Mouse (Mus musculus) layer of hippocampus, postnatal 25 days (tissue): Measurements from ENCODE around the gene Chrm1. TPM values are rescaled to one million over a fixed set of nuclear protein-coding genes. Genes with fewer than 3 reads are reported as not detected.

ENCODE experiments used
- DNase-seq, 2 experiments: peaks; one replicate each; pipeline ENCODE4 v3.0.0; 2022; ENCODE audit warnings: mixed read lengths in 2 of 2, low spot score in 1 of 2; ENCODE audit errors: extremely low spot score in 1 of 2
- total RNA-seq, 2 experiments: library from RNA; stranded (reverse); gene quantifications; 2 replicates each; pipeline ENCODE4 v1.2.3; 2021

Chrm1 gene
- 100 to 1,000 TPM; 188 to 200 TPM for total RNA-seq

DNA sequence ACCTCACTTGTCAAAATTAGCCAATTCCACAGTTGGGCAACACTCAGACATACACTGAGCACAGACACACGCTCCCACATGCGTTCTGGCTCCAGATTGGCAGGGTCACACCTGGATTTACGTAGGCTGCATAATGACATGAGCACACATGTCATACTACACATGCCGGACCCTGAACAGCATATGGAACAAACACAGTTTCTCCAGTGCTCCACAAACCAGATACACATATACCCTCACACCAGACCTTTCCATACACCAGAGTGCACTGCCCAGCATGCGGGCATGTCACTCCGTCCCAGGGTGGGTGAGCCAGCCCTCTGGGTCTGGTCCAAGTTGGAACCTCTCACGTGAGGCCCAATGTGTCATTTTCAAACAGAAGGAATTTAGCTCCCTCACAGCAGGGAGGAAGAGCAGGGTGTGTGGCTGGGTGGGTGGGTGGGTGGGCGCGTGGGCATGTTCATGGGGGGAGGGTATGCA, at the start of gene Chrm1:
Chrm1 (plus strand) TSS at position 430 of the 480 bp plus-strand sequence.
- DNase-seq: peak in 1 of 2 experiments; percentile 66

DNA sequence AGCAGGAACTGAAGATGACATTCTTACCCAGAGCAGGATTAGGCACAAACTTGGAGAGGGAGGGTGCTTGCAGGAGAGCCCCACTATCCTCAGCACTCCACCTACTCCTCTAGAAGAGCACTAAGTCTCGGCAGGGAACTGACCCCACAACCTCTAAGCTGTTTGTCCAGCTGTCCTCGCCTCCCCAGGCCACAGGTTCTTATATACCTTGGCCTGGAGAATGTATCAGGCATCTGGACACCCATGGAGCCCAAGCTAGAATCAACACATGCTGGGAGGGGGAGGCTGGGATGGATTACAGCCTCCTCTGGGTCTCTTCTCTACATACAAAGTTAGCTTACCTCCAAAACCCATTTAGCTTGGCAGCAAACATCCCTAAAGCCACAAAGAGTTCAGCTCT, 49.2 kb upstream of the Chrm1 start:
- no peak for DNase-seq

DNA sequence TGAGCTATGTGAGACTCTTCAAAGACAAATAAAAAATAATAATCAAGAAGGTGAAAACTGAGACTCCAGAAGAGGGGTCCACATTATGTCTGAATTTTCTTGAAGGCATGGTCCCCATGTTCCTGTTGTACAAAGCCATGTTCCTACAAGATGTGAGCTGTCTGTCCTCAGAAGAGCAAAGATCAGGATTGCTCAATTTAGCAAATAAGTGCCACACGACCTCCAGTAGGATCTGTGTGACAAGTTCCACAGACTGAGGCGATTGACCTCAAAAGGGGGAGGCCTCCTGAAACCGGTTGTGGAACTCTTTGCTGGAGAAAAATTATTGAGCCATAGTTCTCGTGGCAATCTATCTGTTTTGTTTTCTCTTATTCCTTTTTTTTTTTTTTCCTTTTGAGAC, 47.3 kb upstream of the Chrm1 start:
- no peak for DNase-seq

DNA sequence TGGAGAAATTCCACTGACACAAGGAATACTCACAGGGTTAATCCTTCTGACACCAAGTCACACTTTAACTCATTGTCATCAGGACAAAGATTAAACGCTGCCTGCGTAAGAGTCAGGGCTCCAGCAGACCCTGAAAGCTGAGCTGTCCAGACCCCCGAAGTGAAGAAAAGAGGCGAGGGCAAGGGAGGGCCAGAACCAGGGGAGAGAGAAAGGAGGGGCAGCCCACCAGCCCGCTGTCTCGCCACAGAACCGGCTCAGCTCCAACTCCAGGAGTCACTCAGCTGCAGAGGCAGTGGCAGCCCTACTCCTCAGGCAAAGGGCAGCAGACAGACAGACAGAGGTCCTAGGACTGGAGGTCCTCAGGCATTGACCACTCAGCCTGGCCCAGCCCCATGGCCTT, 45.7 kb upstream of the Chrm1 start, which contains the start of gene Slc22a6:
Slc22a6 (plus strand) TSS at position 136 of the 400 bp plus-strand sequence.
- no peak for DNase-seq

DNA sequence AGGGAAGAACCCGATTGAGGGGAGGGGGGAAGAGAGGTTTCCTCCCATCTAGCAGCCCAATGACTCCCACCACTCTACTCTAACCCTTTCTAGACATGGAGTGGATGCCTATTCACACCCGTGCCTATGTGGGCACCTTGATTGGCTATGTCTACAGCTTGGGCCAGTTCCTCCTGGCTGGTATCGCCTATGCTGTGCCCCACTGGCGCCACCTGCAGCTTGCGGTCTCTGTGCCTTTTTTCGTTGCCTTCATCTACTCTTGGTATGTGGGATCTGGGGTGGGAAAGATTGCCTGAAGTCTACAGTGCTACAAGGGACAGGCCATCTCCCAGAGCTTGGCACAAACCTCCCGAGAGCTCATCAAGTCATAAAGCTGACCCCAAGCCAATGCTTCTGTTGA, 42.5 kb upstream of the Chrm1 start:
- no peak for DNase-seq

DNA sequence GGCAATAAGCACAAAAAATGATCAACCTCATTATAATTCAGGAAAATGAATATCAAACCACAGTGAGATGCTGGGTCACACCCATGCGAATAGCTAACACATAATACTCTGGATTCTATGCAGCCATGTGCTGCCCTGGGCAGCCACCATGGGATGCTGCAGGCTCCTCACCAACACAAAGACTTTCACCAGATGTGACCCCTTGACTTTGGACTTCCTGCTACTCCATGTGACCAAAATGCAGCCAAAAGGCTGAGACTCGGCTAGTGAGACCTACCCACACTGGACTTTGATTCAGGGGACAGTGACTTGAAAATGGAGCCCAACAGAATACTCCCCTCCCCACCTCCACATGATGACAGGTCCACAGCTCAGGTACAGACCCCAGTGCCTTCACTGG, 33.3 kb upstream of the Chrm1 start:
- DNase-seq: no peak

DNA sequence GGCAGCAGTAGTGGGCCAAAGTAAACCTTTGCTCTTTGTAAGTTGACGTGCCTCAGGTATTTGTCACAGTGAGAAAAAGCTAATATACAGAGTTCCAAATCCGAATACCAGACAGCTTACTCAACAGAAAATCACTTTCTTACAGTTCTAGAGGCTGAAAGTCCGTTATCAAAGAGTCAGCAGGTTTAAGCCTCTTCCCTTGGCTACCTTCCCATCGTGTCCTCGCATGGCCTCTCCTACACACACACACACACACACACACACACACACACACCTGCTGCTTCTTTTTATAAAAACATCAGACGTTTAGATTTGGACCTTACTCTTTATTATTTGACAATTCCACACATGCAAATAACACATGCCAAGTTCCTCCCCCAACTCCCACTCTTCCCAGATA, 32.8 kb upstream of the Chrm1 start:
- no peak for DNase-seq

DNA sequence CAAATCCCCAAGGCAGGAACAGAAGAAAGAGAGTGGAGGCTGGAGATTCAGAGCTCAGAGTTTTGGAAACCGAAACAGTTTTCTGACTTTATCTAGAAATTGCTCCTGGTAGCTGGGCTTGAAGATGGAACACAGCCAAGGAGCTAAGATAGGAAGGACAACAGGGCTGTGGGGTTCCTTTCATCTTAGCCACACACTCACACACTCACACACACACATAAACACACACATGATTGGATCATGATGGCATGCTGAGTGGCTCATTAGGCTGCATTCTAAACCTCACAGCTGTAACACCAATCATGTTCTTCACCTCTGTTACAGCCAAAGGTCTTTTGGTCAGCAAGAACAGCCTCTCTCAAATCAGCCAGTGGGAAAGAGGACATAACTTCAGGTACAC, 31.6 kb upstream of the Chrm1 start:
- no peak for DNase-seq

DNA sequence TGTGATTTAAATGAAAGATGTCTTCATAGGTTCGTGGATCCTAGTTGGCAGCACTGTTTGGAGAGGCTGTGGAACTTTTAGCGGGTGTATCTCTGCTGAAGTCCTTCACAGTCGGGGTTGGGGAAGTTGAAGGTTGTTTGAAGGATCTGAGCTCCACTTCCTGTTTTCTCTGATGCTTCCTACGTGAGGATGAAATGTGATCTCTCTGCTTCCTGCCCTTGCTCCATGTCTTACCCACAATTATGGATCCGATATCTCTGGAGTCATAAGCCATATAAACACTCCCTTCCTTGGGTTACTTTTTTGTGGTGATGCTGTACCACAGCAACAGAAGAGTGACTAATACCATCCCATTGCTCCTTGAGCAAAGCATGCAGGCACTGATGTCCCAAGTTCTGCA, 21.5 kb upstream of the Chrm1 start:
- no peak for DNase-seq

DNA sequence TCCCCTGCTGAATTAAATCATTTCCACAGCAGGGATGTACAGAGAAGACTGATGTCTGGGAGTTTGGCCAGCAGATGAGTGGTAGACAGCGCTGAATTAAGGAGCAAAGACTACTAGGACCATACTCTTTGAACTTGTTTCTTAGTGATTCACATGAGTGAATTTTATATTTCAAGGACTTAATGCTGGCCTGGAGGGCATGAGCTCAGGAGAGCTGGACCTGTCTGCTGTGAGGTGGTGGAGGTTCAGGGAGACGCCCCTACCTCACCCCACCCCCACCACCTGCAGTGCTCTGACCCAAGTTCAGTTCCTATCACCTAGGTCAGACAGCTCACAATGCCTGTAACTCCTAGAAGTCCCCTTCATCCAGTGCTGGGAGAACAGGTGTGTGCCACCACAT, 17.2 kb upstream of the Chrm1 start:
- no peak for DNase-seq

DNA sequence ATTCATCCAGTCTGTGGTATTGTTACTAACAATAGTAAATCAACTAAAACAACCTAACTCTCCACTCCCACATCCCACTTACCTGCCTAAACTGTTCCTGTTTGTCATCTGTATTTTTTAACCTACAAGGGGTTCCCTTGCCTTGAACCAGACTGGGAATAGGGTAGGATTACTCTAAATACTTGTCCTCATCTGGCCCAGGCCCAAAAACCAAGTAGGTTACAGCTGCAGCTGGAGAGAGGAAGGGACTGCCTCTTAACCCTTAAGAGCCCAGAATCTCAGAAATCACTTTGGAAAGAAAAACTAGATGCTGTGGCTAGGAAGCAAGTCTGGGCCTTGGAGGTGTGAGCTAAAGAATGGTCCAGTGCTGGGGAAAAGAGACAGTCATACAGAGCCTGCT, 7.8 kb upstream of the Chrm1 start:
- DNase-seq: no peak

DNA sequence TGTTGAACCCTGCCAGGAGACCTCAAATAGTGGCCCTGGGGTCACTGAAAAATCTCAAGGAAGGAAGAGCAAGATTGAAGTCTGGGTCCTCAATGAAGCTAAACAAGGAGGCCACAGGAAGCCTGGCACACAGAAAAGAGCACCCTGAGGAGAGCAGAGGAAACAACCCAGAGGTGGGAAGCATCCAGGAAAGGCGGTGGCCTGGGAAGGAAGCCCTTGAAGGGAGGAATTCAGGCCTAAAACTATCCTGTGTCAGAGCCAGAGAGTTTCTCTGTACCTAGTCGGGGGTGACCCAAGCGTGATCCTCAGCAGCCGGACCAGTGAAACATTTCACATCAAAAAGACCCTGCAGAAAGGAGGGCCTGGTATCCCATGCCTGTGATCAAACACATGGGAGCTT, 7.2 kb upstream of the Chrm1 start:
- no peak for DNase-seq

DNA sequence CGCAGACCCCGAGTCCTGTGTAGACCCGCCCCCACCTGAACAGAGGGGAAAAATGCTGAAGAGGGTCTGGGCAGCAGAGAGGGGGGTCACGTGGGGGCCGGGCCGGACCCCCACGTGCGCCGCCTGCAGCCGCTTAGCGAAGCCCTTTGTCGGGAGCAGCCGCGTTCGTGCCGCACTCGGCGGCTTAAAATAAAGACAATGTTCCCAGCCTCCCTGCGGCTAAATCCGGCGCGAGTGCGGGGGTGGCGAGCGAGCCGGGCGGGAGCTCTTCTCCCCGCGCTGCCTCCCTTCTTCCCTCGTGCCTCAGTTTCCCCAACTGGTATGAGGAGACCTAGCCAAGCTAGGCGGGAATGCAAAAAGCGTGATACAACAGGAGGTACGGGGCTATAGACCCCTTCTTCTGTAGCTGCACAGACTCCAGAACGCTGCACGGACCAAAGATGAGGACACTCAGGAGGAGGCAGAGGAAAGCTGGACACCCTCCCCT, 1.7 kb upstream of the Chrm1 start:
- peak in 1 of 2 experiments; percentile 56 for DNase-seq

DNA sequence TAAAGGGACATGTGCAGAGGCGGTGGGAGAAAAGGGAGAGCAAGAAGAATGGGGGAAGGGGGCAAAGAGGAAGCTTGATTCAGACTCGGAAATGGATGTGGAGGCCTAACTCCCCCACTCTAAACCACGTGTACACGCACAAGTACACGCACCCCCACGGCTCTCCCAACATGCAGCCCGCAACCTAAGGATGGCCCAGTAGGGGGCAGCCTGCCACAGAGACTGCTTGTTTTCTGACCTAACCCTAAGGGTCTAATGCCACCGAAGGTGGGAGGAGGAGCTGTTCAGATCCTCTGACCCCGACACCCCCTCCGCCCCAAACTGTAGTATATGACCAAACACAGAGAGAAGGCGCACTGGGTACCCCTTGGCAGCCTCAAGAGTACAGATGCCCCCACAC, 1.3 kb upstream of the Chrm1 start:
- peak; percentile 74 to 77 for DNase-seq

DNA sequence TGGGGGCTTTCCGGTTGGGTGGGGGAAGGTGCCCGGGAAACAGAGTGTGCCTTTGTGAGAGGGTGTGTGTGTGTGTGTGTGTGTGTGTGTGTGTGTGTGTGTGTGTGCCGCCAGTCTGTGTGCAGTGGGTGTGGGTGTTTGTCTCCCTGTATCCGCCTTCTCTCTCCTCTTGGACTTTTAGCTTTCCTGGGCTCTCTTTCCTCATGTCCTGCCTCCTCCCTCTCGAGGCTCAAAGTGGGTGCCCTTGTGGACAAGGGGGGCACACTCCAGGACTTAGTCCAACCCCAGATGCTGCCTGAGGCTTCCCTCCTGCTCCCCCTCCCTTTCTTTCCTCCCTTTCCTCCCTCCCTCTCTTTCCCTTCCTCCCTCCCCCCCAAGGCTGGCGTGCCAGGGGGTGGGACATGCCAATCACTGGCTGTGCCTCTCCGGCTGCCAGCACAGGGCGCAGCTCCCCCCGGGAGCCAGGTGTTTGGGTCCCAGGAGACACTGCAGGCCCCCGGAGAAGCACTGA, 377 bp downstream of the Chrm1 start:
- peak; percentile 66 to 78 for DNase-seq

DNA sequence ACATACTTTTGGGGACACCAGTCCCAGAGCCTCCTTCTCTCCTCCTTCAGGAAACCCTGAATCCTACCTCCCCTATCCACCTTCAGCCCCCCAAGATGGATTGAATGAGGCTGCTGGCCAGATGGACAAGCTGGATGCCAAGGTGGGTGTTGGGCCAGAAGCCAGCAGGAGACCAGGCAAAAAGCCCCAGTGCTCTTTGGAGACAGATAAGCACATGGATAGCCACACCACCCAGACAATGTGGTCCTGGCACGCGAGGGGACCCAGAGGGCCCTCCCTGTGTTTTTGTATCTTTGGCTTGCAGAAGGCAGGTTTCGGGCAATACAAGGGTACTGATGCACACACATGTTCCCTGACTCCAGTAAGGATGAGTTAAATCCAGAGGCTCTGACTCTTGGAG, 1.3 kb downstream of the Chrm1 start:
- no peak for DNase-seq

DNA sequence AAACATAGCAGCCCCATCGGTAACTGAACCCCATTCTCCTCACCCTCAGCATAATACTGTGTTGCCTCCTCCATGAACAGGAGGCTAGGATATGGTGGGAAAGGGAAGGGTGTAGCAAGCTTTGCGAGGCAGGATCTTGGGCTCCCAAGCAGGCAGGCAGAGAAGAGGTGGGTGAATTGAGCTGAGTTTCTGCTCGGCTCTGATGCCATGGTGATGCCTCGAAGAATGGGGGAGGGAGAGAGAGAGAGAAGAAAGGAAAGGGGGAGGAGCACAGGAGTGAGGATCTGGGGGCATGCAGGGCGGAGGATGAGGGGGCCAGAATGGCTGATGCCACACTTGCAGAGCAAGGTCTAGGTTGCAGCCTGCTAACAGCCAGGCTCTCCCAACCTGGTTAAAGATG, 2.2 kb downstream of the Chrm1 start:
- DNase-seq: peak in 1 of 2 experiments; percentile 44

DNA sequence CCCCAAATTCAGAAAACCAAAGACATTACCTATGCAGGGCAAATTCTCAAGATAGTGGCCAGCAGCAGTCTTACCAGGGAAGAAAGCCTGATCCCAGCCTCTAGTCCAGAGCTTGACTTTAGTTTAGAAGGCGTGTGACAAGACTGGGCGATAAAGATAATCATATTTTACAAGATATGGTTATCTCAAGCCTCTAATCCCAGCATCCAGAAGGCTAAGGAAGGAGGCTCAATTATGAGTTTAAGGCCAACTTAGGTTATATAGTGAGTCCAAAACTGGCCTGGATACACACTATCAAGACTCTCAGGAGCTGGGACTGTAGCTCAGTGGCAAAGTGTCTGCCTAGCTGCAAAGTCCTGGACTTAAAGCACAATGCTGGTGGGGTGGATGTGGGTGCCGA, 9.3 kb downstream of the Chrm1 start:
- no peak for DNase-seq

DNA sequence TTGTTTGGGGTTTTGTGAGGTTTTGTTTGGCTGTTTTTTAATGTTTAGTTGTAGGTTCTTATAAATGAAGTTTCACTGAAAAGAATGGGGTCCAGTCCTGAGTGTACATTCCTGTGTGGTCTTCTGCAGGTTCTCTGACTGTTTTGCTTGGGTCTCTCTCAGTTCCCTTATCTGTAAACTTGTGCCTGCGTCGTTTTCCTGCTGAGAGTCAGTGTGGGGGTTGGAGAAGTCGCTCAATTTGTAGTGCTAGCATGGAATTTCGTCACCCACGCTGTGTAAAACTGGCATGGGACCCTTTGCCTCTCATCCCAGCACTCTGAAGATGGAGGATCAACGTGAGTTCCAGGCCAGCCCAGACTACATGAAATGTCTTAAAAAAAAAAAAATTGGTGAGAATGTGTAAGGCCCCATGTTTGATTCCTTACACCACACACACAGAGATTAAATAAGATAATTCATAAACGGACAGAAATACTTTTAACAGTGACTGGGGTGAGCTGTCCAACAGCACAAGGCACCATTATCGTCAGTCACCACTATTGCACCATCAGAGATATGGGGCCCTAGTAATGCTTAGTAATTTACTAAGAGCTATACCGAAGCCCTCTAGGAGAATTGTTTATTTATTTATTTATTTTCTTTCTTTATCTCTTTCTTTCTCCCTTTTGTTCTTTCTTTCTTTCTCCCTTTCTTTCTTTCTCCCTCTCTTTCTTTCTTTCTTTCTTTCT, 9.9 kb downstream of the Chrm1 start:
- no peak for DNase-seq

DNA sequence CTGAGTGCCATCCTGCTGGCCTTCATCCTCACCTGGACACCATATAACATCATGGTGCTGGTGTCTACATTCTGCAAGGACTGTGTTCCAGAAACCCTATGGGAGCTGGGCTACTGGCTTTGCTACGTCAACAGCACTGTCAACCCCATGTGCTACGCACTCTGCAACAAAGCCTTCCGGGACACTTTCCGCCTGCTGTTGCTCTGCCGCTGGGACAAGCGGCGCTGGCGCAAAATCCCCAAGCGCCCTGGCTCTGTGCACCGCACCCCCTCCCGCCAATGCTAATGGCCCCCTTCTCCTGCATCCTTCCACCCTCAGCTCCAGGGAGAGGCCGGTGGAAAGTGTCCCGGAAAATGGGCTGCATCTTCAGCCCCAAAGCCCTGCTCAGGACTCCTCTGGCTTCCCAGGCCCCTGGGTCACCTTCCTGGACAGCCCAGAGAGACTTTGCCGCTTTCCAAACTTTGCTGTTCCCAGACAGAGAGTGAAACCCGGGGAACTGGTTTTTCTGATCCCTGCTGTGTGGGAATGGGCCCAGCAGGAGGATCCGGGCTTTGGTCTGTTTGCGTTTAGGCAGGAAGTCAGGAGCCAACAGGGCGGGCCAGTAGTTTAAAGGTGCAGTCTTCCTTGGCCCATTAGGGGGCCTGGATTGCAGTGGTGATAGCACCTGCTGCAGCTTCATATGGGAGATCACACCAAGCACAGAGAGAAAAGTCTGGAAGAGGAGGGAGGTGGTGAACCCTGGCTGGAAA, 15.6 kb downstream of the Chrm1 start:
- no peak for DNase-seq

DNA sequence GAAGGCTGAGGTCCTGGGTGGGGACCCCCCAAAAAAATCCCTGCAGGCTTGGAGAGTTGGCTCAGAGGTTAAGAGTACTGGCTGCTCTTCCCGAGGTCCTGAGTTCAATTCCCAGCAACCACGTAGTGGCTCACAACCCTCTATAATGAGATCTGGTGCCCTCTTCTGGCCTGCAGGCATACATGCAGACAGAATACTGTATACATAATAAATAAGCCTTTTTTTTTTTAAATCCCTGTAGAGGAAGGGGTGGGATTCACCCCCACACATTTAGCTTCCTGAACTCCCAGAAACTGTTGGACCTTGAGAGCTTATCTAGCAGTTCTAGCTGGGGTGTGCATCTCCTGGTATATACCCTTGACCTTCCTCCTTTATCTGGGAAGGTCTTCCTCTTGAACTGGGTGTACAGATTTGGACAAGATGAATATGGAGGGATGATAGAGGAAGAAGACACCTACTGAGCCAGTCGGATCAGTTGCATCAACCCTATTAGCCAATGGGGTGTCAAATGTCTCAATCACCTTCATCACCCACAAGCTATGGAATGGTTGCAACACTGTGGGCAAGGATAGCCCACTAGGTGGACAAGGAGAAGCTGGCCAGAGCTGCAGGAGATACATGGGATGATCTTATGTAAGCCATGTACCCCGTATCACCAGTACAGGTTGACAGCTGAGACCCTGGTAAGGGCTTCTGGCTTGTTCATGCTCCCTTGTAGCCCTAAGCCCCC, 18.2 kb downstream of the Chrm1 start:
- DNase-seq: no peak
